Mouse (Mus musculus) cerebellum, adult 18-20 months (tissue): ENCODE results near the gene Eml6.

Source experiments
- DNase-seq, 2 experiments: peaks; one replicate each; pipeline ENCODE4 v3.0.0; 2021

The Eml6 gene

DNA sequence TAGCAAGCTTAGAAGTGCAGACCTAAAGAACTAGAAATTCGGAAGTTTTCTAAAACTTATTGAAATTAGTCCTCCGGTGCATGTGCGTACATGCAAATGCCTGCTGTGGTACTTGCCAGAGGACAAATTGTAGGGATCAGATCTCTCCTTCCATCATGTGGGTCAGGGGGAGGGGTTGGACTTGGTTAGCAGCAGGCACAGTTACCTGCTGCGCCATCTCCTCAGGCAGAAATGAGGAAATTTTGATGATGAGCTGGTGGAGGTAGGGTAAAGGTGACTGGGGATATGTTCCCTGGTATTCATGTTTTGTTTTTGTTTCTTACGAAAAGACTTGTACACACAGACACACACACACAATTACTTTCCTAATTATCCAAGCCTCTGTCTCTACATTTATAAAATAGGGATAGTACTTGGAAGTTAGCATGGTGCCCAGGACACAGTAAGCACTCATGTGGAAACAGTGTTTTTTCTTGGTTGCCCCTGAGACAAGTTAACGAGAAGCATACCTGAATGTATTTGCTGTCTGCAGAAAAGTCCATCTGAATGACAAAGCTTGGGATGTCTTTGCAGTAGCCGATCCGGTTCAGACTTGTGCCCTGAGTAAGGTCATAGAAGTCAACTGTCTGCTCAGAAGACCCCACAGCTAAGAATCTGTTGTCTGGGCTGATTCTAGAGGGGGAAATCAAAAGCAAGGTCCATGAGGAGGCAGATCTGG, 276.9 kb downstream of the Eml6 start:
- DNase-seq: no peak

DNA sequence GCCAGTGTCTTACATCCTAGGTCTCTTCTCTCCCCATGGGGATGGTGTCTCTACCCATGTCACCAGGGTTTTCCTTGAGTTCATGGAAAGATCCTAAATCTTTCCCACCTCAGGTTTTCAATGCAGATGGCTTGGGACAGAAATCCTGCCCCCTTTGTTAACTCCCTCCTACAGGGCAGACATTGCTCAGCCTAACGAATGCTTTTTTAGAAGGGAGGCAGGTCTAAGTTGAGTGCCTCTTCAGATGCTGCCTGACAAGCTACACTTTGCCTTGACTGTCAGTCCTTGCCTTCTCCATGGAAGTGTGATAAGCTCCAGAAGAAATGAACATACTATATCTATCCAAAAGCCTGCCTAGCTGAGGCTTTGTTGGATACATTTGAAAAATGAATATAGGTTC, 278.0 kb downstream of the Eml6 start:
- no peak for DNase-seq

DNA sequence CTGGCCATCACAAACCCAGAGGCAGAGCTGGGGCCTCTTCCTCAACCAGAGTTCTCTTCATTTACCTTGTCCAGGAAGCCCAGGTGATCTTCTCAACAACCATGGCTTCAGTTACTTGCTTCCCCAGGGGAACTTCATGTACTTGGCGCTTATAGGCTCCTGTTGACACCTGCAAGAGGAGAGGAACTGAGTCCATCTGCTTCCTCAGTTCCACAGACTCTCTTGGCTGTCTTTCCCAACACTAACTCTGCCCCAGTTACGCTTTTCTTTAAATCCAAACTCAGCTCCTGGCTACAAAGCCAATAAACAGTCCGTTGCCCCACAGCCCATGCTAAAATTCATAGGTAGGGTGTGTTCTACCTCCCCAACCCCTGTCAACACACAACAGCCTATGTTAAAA, 278.5 kb downstream of the Eml6 start:
- no peak for DNase-seq

DNA sequence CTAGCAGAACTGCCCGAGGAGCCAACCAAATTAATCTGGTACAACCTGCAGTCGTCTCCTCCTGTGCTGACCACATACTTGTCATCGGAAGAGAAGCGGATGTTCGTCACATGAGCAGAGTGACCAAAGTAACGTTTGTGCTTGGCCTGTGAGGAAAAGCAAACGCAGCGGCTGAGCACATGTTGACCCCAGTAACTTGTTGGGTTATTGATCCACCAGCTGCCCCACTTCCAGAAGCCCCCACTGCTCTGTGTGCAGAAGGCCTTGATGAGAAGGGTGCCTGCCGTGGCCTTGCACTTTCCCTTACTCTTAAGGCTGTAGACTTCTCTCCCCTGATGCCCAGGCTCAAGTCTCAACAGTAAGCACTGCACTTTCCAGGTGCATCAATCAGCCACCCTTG, 279.6 kb downstream of the Eml6 start:
- no peak for DNase-seq

DNA sequence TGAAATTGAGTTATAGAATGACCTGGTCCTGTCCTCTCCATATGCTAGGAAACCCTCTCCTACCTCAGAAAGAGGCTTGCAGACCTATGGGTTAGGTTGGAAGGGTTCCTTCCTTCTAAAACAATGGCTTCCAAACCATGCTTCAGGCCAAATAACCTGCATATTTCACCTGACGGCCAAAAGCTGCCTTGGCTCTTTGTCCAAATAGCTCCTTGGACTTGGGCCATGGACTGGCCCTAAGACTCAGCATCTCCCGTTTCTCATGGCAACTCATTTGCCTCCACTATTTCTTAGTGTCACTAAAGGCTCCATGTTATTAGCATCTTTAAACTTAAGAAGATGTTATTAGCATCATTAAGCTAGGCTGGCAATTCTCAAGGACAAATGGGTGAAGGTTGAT, 280.3 kb downstream of the Eml6 start:
- peak; percentile 55 for DNase-seq

DNA sequence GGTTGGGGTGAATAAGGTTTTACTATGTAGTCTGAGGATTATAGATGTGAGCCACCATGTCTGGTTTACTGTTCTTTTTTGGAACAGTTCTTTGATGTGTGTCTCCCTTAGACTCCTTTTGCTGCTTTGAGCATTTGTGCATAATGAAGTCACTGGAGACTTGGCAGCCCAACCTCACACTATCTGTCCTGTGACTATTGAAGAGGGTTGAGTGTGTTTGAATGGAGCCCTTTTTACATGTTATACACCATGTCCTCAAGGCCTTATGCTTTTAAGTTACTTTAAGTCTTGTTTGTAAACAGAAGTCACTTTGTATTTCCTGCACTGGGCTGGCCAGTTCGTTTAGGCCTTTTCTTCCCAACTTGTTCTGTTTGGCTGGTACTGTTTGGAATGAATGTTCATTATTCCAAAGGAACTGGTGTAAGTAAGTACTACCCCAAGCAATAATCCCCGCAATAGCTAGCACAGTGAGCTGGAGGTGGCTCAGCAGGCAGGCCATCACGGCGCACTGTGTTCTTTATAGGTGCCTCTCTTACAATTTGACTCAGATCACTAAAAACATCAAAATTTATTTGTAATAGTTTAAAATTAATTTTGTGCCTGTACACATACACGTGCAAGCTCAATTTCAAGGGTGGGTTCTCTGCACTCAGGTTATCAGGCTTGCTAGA, 280.9 kb downstream of the Eml6 start:
- DNase-seq: no peak

DNA sequence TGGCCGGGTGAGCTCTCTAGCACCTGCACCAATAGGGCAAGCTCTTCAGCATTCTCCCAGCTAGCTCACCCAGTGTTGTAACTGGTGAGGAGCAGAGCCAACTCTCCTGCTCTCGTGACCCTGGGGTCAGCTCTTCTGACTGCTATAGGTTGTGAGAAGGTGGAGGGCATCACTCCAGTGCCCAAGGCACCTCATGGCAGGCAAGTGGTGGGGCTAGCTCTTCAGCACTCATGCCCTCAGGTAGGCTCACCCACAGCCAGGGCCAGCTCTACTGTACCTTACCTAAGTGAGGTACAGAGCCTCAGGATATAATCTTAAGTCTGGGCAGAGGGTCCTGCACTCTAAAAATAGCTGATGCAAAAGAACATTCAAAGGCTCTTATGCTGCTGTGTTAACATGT, 286.1 kb downstream of the Eml6 start:
- DNase-seq: no peak

DNA sequence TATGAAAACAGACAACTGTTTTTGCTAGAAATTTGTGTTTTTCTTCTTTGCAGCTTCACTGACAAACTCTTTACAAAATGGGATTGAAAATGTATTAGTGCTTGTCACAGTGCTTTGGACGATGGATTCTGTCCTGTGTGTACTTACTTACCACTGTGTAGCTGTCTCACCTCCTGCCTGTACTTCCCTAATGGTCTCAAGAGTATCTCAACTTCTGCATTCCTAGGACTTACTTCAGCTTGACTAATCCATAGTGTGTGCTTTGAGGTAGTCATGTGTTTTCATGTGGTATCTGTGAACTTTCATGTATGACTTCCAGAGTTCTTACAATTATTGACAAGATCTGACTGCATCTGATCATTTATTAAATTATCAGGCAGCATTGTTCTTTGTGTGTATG, 297.9 kb downstream of the Eml6 start:
- no peak for DNase-seq

DNA sequence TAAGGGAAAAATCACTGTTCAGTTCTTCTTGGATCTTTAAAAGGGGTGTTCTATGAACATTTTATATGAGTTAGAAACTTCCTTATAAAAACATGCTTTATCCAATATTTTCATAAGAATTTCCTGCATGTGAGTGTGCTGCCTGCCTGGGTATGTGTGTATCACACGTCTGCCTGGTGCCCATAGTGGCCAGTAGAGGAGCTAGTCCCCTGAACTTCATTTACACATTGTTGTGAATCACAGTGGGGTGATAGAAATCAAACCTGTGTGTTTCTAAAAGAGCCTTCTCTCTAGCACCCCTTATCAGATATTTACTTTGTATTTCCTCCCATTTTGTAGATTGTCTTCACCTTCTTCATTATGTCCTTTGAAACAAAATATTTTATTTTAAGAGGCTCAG, 300.2 kb downstream of the Eml6 start:
- no peak for DNase-seq

DNA sequence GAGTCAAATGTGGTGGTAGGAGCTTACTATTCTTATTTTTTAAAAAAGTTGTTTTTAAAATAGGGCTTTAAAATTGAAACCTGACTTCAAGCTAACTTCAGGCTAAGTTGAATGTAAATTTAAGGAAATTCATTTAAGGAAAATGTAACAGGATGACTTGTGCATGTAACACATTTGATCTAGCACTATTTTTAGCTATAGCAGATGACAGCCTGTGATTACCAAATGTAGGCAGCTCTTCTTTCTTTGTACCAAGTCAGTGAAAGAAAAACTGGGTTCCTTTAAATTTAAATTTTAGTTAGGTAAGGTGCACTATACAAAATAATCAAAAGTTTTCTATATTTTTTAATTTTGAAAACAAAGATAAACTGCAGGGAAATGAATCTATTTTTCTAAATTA, 300.7 kb downstream of the Eml6 start:
- DNase-seq: no peak

DNA sequence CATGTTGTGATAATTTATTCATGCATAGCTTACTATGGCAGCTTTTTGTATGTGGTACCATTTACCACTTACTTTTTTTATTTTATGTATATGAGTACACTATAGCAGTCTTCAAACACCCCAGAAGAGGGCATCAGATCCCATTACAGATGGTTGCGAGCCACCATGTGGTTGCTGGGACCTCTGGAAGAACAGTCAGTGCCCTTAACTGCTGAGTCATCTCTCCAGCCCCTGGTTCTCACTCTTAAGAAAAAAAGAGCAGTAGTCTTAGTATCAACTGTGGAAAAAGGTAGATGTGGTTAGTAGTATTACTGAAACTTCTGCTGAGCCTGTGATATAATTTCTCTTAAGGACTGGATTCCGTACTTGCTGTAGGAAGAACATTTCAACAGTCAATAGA, 301.6 kb downstream of the Eml6 start:
- no peak for DNase-seq

DNA sequence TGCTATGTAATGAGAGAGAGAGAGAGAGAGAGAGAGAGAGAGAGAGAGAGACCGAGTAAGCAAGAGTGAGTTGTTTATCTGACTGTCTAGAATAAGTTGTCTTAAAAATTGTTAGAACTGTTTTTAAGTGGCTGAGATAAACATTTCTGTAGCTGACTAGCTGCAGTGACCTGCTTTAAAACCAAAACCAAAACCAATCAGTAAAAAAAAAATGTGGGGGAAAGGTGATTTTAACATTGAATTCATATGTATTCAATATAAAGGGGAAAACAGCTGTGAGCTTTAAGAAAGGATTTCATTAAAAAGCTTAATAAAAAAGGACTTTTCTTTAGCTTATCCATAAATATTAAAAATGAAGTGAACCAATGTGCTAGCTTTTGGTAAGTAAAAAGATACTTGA, 306.2 kb downstream of the Eml6 start:
- DNase-seq: no peak

DNA sequence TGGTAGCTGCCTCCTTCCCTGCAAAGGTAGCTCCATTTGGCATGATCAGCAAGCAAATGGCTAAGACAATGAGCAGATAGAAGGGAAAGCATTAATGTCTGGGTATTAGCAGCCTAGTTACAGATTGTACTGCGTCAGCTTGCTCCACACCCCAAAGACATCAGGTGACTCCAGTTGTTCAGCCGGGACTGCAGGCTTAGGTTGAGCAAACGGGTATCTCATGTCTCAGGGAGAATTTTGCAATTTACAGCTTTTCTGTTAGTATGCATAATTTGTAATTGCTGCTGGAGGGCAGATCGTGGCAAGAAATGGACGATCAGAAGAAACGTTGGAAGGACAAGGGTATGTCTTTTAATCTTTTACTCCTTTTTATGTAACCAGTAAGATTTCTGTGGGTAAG, 307.3 kb downstream of the Eml6 start:
- DNase-seq: no peak

DNA sequence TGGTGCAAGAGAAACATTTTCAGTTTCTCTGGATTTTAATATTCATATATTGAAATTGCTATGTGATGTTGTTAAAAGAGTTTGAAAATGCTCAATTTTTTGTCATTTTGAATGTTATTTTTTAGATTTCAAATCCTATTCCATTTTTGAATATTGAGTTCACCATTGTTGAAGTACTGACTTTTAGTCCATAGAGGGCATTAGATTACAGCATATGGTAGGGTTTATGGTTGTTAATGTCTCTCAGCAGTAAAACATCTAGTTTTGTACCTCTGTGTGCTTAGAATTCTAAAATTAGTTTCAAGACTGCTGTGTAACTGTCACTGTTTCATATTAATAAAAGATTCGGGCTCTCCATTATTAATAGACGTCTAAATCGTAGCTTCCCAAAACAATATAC, 310.3 kb downstream of the Eml6 start:
- DNase-seq: no peak

DNA sequence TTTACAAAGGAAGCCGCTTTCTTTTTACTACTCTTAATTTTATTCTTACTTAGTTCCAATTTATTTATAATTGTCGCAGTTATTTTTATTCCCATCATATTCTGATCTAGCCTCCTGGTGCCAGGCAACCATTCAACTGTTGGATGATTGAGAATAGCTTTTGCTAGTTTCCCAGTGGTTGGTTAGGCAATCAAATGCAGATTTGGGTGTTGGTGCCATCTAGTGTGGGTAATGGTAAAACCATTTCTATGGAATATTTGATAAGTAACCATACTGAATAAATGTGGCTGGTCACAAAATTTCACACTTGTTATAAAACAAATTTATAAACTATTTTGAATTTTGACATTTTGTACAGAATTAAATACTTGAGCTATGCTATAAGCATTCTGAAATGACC, 311.0 kb downstream of the Eml6 start:
- DNase-seq: peak; percentile 20 to 33

DNA sequence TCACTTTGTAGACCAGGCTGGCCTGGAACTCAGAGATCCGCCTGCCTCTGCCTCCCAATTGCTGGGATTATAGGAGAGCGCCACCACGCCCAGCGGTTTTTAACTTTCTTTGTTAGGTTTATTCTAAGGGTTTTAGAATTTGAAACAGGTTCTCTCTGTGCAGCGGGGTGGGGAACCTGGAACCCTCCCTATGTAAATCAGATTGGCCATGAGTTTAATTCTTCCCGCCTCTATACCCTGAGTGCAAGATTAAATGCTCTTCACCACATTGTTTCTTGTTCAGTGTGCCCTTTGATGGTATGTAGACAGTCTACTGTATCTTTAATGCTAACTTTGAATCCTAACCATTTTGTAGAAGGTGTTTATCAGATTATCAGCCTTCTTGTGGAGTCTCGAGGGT, 311.7 kb downstream of the Eml6 start:
- no peak for DNase-seq

DNA sequence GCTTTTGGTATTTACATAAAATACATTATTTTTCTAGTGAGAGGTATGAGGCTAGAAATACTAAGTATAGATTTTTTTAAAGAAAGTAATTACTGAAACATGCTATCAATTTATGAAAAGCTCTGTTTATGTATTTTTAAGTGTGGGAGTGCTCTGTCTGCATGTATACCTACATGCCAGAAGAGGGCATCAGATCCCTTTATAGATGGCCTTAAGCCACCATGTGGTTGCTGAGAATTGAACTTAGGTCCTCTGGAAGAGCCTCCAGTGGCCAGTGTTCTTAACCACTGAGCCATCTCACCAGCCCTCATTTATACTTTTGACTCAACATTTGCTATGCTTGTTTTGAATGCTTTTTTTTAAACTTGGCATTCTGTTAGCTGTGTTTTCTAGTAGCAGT, 316.3 kb downstream of the Eml6 start:
- no peak for DNase-seq

DNA sequence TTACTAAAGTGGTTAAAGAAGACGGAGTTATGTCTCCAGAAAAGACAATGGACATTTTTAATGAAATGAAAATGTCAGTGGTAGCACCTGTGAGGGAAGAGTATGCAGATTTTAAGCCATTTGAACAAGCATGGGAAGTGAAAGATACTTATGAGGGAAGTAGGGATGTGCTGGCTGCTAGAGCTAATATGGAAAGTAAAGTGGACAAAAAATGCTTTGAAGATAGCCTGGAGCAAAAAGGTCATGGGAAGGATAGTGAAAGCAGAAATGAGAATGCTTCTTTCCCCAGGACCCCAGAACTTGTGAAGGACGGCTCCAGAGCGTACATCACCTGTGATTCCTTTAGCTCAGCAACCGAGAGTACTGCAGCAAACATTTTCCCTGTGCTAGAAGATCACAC, 319.0 kb downstream of the Eml6 start:
- no peak for DNase-seq

DNA sequence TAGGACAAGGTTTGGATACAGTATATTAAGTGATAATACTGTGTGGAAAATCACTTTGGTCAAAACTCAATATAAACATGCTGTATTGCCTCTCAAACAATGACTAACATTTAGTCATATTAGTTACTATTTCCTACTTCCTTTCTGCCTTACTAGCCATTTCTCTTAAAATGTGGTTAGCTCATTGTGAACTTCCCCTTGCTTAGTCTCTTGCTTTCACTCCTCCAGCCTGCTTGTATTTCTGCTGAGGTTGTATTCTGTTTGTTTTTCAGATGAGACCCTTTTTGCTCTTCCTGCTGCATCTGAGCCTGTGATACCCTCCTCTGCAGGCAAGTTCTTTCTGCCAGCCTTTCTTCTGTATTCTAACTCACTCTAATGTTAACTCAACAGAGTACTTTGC, 320.6 kb downstream of the Eml6 start:
- no peak for DNase-seq

DNA sequence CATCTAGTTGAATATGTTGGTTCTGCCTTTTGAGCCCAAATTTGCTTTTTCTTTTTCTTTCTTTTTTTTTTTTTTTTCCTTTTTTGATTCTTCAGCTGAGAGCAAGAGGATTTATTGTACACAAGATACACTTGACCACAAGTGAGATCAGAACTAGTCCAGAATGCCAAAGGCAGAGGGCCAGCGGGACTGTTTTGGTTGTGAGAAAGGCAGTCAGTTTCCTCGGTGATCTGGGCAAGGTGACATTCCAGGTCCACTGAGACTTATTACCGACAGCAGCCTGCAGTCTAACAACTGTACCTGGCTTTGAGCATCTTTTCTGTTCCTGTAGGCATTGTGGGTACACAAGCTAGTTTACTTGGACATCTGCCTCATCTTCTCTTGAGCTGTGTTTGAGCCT, 323.1 kb downstream of the Eml6 start:
- peak; percentile 21 to 30 for DNase-seq

DNA sequence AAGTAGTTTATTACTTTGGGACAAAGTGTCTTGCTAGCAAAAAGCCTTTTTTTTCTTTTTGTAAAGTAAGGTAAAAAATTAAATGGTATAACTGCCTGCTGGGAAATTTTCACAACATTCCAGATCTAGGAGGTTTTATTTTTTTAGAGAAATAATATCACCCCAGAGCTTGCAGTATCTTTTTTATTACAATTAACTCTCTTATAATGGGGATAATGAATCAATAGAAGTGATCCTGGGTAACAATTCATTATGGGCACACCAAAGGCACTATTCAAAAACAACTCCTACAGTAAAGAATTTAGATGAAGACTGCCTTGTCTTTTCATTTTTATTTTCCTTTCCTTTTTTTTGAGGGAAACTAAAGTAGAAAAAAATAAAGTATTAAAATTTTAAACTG, 331.1 kb downstream of the Eml6 start:
- no peak for DNase-seq

DNA sequence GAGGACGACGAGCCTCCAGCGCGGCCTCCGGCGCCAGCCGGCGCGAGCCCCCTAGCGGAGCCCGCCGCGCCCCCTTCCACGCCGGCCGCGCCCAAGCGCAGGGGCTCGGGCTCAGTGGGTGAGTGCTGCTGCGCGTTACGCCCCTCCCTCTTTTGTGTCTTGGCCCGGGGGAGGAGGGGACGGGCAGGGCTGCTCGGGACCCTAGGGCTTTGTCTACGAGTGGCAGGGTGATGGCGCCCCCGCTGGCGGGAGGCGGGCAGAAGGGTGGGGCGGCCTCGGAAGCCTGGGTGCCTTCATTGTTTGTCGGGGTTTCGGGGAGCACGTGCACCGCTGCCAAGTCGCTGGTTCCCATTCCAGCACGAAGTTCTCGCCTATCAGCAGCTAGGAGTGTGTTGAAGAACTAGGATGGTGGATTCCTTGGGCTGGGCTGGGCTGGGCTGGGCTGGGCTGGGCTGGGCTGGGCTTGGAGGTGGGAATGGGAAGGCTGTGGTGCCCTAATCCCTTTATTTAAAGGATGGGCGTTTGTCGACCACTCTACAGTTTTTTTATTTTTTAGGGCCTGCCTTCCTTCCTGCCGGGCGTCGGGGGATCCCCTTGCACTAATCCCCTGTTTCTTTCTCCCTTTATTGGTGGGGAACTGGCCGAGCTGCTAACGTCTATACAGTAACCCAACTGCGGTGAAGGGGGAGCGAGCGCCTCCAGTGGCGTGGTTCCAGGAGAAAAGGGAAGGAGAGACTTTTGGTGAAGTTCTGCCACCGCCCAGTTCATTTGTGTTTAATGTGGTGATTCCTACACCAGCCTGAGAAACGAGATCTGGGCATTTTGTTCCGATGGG, 332.0 kb downstream of the Eml6 start:
- peak; percentile 83 for DNase-seq
